ENCODE assay signal across 8 mouse cellular contexts in the genomic region with DNA sequence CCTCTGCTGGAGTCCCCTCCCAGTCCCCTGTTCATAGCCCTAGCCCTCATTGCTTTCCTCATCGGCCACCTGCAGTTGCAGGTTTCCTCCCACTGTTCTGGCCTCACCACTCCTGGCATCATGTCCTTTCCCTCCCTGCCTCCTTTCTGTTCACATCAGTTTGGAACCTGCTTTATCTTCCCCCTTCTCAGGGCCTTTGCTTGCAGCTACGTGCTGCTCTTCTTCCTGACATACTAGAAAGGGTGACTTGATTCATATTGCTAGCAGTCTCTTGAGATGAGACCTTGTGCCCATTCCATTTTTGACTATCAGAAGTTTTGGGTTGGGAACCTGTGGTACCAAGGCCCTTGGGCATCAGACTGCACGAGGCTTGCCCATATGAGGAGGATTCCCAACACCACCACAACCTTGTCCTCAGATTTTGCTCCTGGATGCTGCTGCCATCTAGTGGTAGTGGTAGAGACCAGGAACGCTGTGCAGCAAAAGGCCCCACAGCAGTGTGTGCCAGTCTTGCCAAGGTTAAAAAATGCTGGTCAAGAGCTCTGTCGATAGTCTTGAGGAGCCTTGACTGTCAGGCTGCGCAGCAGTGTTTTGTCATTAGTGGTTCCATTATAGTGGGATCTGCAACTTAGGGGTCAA. TPM values are rescaled to one million over a fixed set of nuclear protein-coding genes. Genes with fewer than 3 reads are reported as not detected.
A peak's percentile ranks its signal among the peaks of the same experiment; 100 is the strongest.
DNase-seq lines count a peak whose midpoint lies in the region; ATAC-seq and TF ChIP-seq lines count a peak whose summit lies in the region.
"Had no signal": no experiment of that assay in that cellular context is flagged by ENCODE, and none has a peak within 500 bp of the region (broad histone marks: within the 10 kb centered on the region; RNA-seq: fewer than 3 reads in every experiment).

No protein-coding gene starts in this region.

- ATAC-seq in G1E (ENCODE audit: extremely low read depth, insufficient number of reproducible peaks, low FRiP score, poor library complexity, severe bottlenecking) = no peak
- peak; percentile 28 for ATAC-seq in granulocyte monocyte progenitor cell, adult 5-6 weeks (replicated peaks; ENCODE audit: poor library complexity, severe bottlenecking)
- ATAC-seq in stomach, postnatal 0 days (ENCODE audit: low FRiP score, low TSS enrichment) = no peak

- no peaks in the 10 kb centered on the region for H3K9me3 ChIP-seq in G1E (replicated peaks)
- no peaks in the 10 kb centered on the region for H3K9me3 ChIP-seq in stomach, postnatal 0 days (ENCODE audit: control insufficient read depth, low read length)
- H3K9me3 ChIP-seq: midbrain, embryonic 12.5 days had no signal

- 66% methylated on average over 6 of the region's 6 CpGs for WGBS in stomach, postnatal 0 days

- peaks cover 80% of the 10 kb centered on the region for H3K36me3 ChIP-seq in G1E (replicated peaks)
- H3K36me3 ChIP-seq in stomach, postnatal 0 days (ENCODE audit: control insufficient read depth, insufficient read depth, low read length) = peaks cover 58% of the 10 kb centered on the region

- H3K4me1 ChIP-seq in G1E (ENCODE audit: insufficient read depth, low read depth, low read length) = peaks cover 87% of the 10 kb centered on the region
- H3K4me1 ChIP-seq in stomach, postnatal 0 days (replicated peaks; ENCODE audit: control insufficient read depth, insufficient read depth) = peaks cover 3% of the 10 kb centered on the region; the same call in 1 of the 2 replicates

- no peak overlapping the region for H3K4me2 ChIP-seq in stomach, postnatal 0 days (replicated peaks; ENCODE audit: low read depth)
- H3K4me2 ChIP-seq: midbrain, embryonic 12.5 days had no signal

- DNase-seq in left cerebral cortex, adult 18-20 months (ENCODE audit: low spot score in 2 of 2) = peak; percentile 61 to 64
- DNase-seq in left cerebral cortex, adult 11 months (ENCODE audit: low spot score) = no peak
- peak; percentile 47 for DNase-seq in G1E (ENCODE audit: low spot score)
- DNase-seq in adrenal gland, postnatal 10 days = peak; percentile 78
- peak; percentile 58 to 61 for DNase-seq in lung, adult 18-20 months
- peak; percentile 64 for DNase-seq in stomach, postnatal 0 days (ENCODE audit: low spot score)

- H3K27ac ChIP-seq in stomach, postnatal 0 days (replicated peaks) = 0 out of 2 replicates have a peak overlapping the region, but pooled peaks have one; percentile 40
- H3K27ac ChIP-seq: midbrain, embryonic 12.5 days had no signal

- H3K9ac ChIP-seq in stomach, postnatal 0 days (ENCODE audit: low read length) = no peak overlapping the region
- H3K9ac ChIP-seq: midbrain, embryonic 12.5 days had no signal

- TF ChIP-seq CTCF in G1E (IDR thresholded peaks at IDR 0.05; ENCODE audit: low read depth, low read length) = peak; percentile 42; the same call in 1 of the 2 replicates
- TF ChIP-seq CTCF in stomach, postnatal 0 days (IDR thresholded peaks at IDR 0.05; ENCODE audit: low read depth) = peak; percentile 88

- H3K27me3 ChIP-seq in G1E (ENCODE audit: insufficient read depth, low read length) = no peaks in the 10 kb centered on the region
- H3K27me3 ChIP-seq in stomach, postnatal 0 days (ENCODE audit: control insufficient read depth, insufficient read depth, low read length) = no peaks in the 10 kb centered on the region

- peak overlapping the region; percentile 20; the same call in 1 of the 2 replicates for H3K4me3 ChIP-seq in G1E (ENCODE audit: low read depth, low read length)
- no peak overlapping the region for H3K4me3 ChIP-seq in stomach, postnatal 0 days (ENCODE audit: low read depth, low read length)
- H3K4me3 ChIP-seq: midbrain, embryonic 12.5 days had no signal

- TF ChIP-seq EP300 in stomach, postnatal 0 days (optimal IDR thresholded peaks at IDR 0.05) = no peak

RNA-seq across cellular contexts. Expression of a gene that starts 4.5 kb away (rescaled TPM):
- 1 to 10 TPM; 6.0 to 6.9 TPM for total RNA-seq in left cerebral cortex, adult 18-20 months (2021)
- total RNA-seq in G1E (2014; fragmentation: Nextera tagmentation) (4.6 and 5.4 TPM in 2 replicates), G1E (2017) (3.7 TPM in 2 replicates)
- polyA plus RNA-seq in G1E (2012) = 1.8 and 2.9 TPM in 2 replicates
- total RNA-seq in adrenal gland, postnatal 10 days (2021) = 1 to 10 TPM; 5.5 to 9.8 TPM
- total RNA-seq in granulocyte monocyte progenitor cell, adult 5-6 weeks (2014; fragmentation: Nextera tagmentation) = 0.32 TPM in 1 of 2 replicates, not detected in the other
- 1.4 and 2.0 TPM in 2 replicates for total RNA-seq in granulocyte monocyte progenitor cell, adult 5-6 weeks (2017)
- polyA plus RNA-seq in stomach, postnatal 0 days (2015; fragmentation: Nextera tagmentation; extraction: Ambion mirVana) = 7.4 and 8.5 TPM in 2 replicates

RNA-seq across cellular contexts. Expression of a gene that starts 8.8 kb away (rescaled TPM):
- total RNA-seq in left cerebral cortex, adult 18-20 months (2021) = 100 to 1,000 TPM; 125 to 149 TPM
- total RNA-seq in G1E (2014; fragmentation: Nextera tagmentation) (125 and 154 TPM in 2 replicates), G1E (2017) (37.5 and 40.8 TPM in 2 replicates)
- 132 and 135 TPM in 2 replicates for polyA plus RNA-seq in G1E (2012)
- 100 to 1,000 TPM in 1 of 2 experiments, 10 to 100 TPM in 1; 66.0 to 134 TPM for total RNA-seq in adrenal gland, postnatal 10 days (2021)
- total RNA-seq in granulocyte monocyte progenitor cell, adult 5-6 weeks (2014; fragmentation: Nextera tagmentation) = 69.9 and 91.7 TPM in 2 replicates
- 18.0 and 26.4 TPM in 2 replicates for total RNA-seq in granulocyte monocyte progenitor cell, adult 5-6 weeks (2017)
- polyA plus RNA-seq in stomach, postnatal 0 days (2015; fragmentation: Nextera tagmentation; extraction: Ambion mirVana) = 14.7 and 20.1 TPM in 2 replicates

RNA-seq across cellular contexts. Expression of a gene that starts 19.0 kb away (rescaled TPM):
- total RNA-seq in left cerebral cortex, adult 18-20 months (2021) = 1 to 10 TPM; 3.6 to 4.1 TPM
- total RNA-seq in G1E (2014; fragmentation: Nextera tagmentation) (1.3 TPM in 1 of 2 replicates, not detected in the other), G1E (2017) (0.33 and 0.52 TPM in 2 replicates)
- 0.62 and 0.83 TPM in 2 replicates for polyA plus RNA-seq in G1E (2012)
- total RNA-seq in adrenal gland, postnatal 10 days (2021) = 10 to 100 TPM; 24.8 to 25.3 TPM
- not detected in 2 replicates for total RNA-seq in granulocyte monocyte progenitor cell, adult 5-6 weeks (2014; fragmentation: Nextera tagmentation)
- 0.21 TPM in 1 of 2 replicates, not detected in the other for total RNA-seq in granulocyte monocyte progenitor cell, adult 5-6 weeks (2017)
- polyA plus RNA-seq in stomach, postnatal 0 days (2015; fragmentation: Nextera tagmentation; extraction: Ambion mirVana) = 119 and 121 TPM in 2 replicates

RNA-seq across cellular contexts. Expression of a gene that starts 26.5 kb away (rescaled TPM):
- 100 to 1,000 TPM; 597 TPM for total RNA-seq in left cerebral cortex, adult 18-20 months (2021)
- total RNA-seq in G1E (2014; fragmentation: Nextera tagmentation) (not detected in 2 replicates), G1E (2017) (0.06 and 0.11 TPM in 2 replicates)
- not detected in 2 replicates for polyA plus RNA-seq in G1E (2012)
- 1 to 10 TPM; 6.4 to 9.1 TPM for total RNA-seq in adrenal gland, postnatal 10 days (2021)
- total RNA-seq in granulocyte monocyte progenitor cell, adult 5-6 weeks (2014; fragmentation: Nextera tagmentation) = not detected in 2 replicates
- total RNA-seq in granulocyte monocyte progenitor cell, adult 5-6 weeks (2017) = 0.09 and 0.52 TPM in 2 replicates
- polyA plus RNA-seq in stomach, postnatal 0 days (2015; fragmentation: Nextera tagmentation; extraction: Ambion mirVana) = 4.1 and 4.3 TPM in 2 replicates

Comparison
In these comparisons a context has a peak if more than half of its experiments do, and no peak if none do; other contexts are left out.
1. RNA of a gene that starts 19.0 kb away (total RNA-seq): 24.8 to 25.3 TPM in adrenal gland, postnatal 10 days; 3.6 to 4.1 TPM in left cerebral cortex, adult 18-20 months, 0.33 to 1.3 TPM in G1E and 0.21 TPM in granulocyte monocyte progenitor cell, adult 5-6 weeks; every median in the first group is over 4 times any median in the second.